Mouse (Mus musculus) layer of hippocampus, postnatal 10 days (tissue): ENCODE data around the gene Gm10277. TPM values are rescaled to one million over a fixed set of nuclear protein-coding genes. Genes with fewer than 3 reads are reported as not detected.

ENCODE experiments used
- DNase-seq, 2 experiments: peaks; one replicate each; pipeline ENCODE4 v3.0.0; 2021; ENCODE audit warnings: low spot score in 2 of 2
- long read RNA-seq: library from polyadenylated mRNA; stranded (forward); transcript quantifications from one replicate; pipeline ENCODE4 v2.0.0, GENCODE M21; 2023
- total RNA-seq, 2 experiments: library from RNA; stranded (reverse); gene quantifications; 2 replicates each; pipeline ENCODE4 v1.2.3; 2021

Gene Gm10277
- not detected for total RNA-seq
- long read RNA-seq, result 0 reads

- no peak for DNase-seq
Observed at GRCm38 (mm10) chr11:77787707-77788106, at the start of gene Gm10277. Gene Gm10277 (minus strand): TSS chr11:77787747.

GRCm38 (mm10) chr11:77836751-77837150 is 49.2 kb upstream of the Gm10277 start:
- no peak for DNase-seq

GRCm38 (mm10) chr11:77836290-77836689 is 48.7 kb upstream of the Gm10277 start:
- DNase-seq, result no peak

- no peak for DNase-seq
Observed at GRCm38 (mm10) chr11:77835109-77835508, 47.6 kb upstream of the Gm10277 start.

- no peak for DNase-seq
Observed at GRCm38 (mm10) chr11:77832541-77832940, 45.0 kb upstream of the Gm10277 start.

GRCm38 (mm10) chr11:77830875-77831274 is 43.3 kb upstream of the Gm10277 start:
- DNase-seq, result no peak

- DNase-seq, result no peak
Observed at GRCm38 (mm10) chr11:77829043-77829841, 41.7 kb upstream of the Gm10277 start.

GRCm38 (mm10) chr11:77828163-77828562 is 40.6 kb upstream of the Gm10277 start:
- no peak for DNase-seq

- peak; percentile 82 to 88 for DNase-seq
Observed at GRCm38 (mm10) chr11:77827241-77827995, 39.9 kb upstream of the Gm10277 start.

GRCm38 (mm10) chr11:77826311-77826710 is 38.8 kb upstream of the Gm10277 start:
- no peak for DNase-seq

- DNase-seq, result peak; percentile 79 to 84
Observed at GRCm38 (mm10) chr11:77825853-77826252, 38.3 kb upstream of the Gm10277 start.

- DNase-seq, result peak; percentile 77 to 78
Observed at GRCm38 (mm10) chr11:77822781-77823180, 35.2 kb upstream of the Gm10277 start.

- no peak for DNase-seq
Observed at GRCm38 (mm10) chr11:77821648-77822047, 34.1 kb upstream of the Gm10277 start.

GRCm38 (mm10) chr11:77816003-77816402 is 28.5 kb upstream of the Gm10277 start:
- peak; percentile 65 to 73 for DNase-seq

GRCm38 (mm10) chr11:77813969-77814368 is 26.4 kb upstream of the Gm10277 start:
- no peak for DNase-seq

GRCm38 (mm10) chr11:77810018-77810417 is 22.5 kb upstream of the Gm10277 start:
- DNase-seq, result no peak

GRCm38 (mm10) chr11:77809215-77809614 is 21.7 kb upstream of the Gm10277 start:
- no peak for DNase-seq

- no peak for DNase-seq
Observed at GRCm38 (mm10) chr11:77808051-77808465, 20.5 kb upstream of the Gm10277 start.

- no peak for DNase-seq
Observed at GRCm38 (mm10) chr11:77806855-77807254, 19.3 kb upstream of the Gm10277 start.

GRCm38 (mm10) chr11:77806218-77806617 is 18.7 kb upstream of the Gm10277 start:
- DNase-seq, result no peak

GRCm38 (mm10) chr11:77802341-77802865 is 14.9 kb upstream of the Gm10277 start:
- no peak for DNase-seq
